Mouse (Mus musculus) limb, embryonic 13.5 days (tissue): Measurements from ENCODE around the gene Tmem108. TPM values are rescaled to one million over a fixed set of nuclear protein-coding genes. Genes with fewer than 3 reads are reported as not detected.

ENCODE experiments used
- ATAC-seq: fragments of 200-750 bp; cut with Nextera tagmentation; 2 replicates; pipeline ENCODE4 v1.8.0; 2017; ENCODE audit warnings: low read depth, moderate number of reproducible peaks, moderate TSS enrichment; ENCODE audit not compliant: low FRiP score
- H3K27ac ChIP-seq: fragments of 300-500 bp; sonication (generic); 2 replicates; pipeline ENCODE4 v1.5.1; 2015; ENCODE audit warnings: inconsistent platforms, mild to moderate bottlenecking, moderate library complexity
- H3K27me3 ChIP-seq: fragments of 300-500 bp; sonication (generic); 2 replicates; pipeline ENCODE4 v1.6.1; 2015; ENCODE audit warnings: mild to moderate bottlenecking, inconsistent platforms
- H3K36me3 ChIP-seq: fragments of 300-500 bp; sonication (generic); 2 replicates; pipeline ENCODE4 v1.6.1; 2015; ENCODE audit warnings: inconsistent platforms, mild to moderate bottlenecking, moderate library complexity
- H3K4me1 ChIP-seq: fragments of 300-500 bp; sonication (generic); 2 replicates; pipeline ENCODE4 v1.6.1; 2015; ENCODE audit warnings: inconsistent platforms
- H3K4me2 ChIP-seq: fragments of 300-500 bp; sonication (generic); replicated peaks from 2 replicates; pipeline ENCODE4 v1.6.1; 2015; ENCODE audit warnings: inconsistent platforms, mild to moderate bottlenecking, moderate library complexity
- H3K4me3 ChIP-seq: fragments of 300-500 bp; sonication (generic); 2 replicates; pipeline ENCODE4 v1.5.1; 2015; ENCODE audit warnings: moderate library complexity, mild to moderate bottlenecking, inconsistent platforms
- H3K9ac ChIP-seq: fragments of 300-500 bp; sonication (generic); 2 replicates; pipeline ENCODE4 v1.6.1; 2015; ENCODE audit warnings: mild to moderate bottlenecking, inconsistent platforms
- H3K9me3 ChIP-seq: fragments of 300-500 bp; sonication (generic); 2 replicates; pipeline ENCODE4 v1.6.1; 2016; ENCODE audit warnings: inconsistent platforms
- WGBS: fragments of 180-500 bp; shearing (Covaris S2); methylation state at CpG from one replicate; pipeline ENCODE4 v1.1.7; 2015; 5-methylcytosine and 5-hydroxymethylcytosine counted together
- polyA plus RNA-seq: library from polyadenylated mRNA; unstranded; fragments of >200 nt; fragmentation: Nextera tagmentation; extraction: Ambion mirVana; gene quantifications from 2 replicates; pipeline ENCODE4 v1.2.1, GENCODE M21; 2015

Gene Tmem108
- polyA plus RNA-seq, 1 experiment from 2014 or later, result 14.6 TPM

- no peaks in the 10 kb centered on the region for H3K36me3 ChIP-seq
- no peak overlapping the region for H3K9ac ChIP-seq
- 13% methylated on average over 6 of the region's 6 CpGs for WGBS
- H3K27me3 ChIP-seq, result no peaks in the 10 kb centered on the region
- H3K4me1 ChIP-seq, result peaks cover 27% of the 10 kb centered on the region
- ATAC-seq, result no peak
- H3K4me2 ChIP-seq, result no peak overlapping the region
- H3K9me3 ChIP-seq, result peaks cover 5% of the 10 kb centered on the region
- 0 out of 2 replicates have a peak overlapping the region, but pooled peaks have one; percentile 10 for H3K27ac ChIP-seq
- H3K4me3 ChIP-seq, result no peak overlapping the region
These were observed 238.6 kb downstream of the Tmem108 start for GRCm38 (mm10) chr9:103523008-103523407.

- Histone ChIP-seq H3K9ac (no peak overlapping the region), H3K27ac (no peak overlapping the region), H3K4me1 (0 out of 2 replicates have a peak, but pooled peaks cover 3% of the 10 kb centered on the region), H3K27me3 (no peaks in the 10 kb centered on the region), H3K4me2 (no peak overlapping the region), H3K9me3 (peaks cover 1% of the 10 kb centered on the region), H3K4me3 (no peak overlapping the region), H3K36me3 (no peaks in the 10 kb centered on the region)
- ATAC-seq, result no peak
- 78% methylated on average over 2 of the region's 2 CpGs for WGBS
These were observed 247.8 kb downstream of the Tmem108 start for GRCm38 (mm10) chr9:103513884-103514283.

- H3K36me3 ChIP-seq, result no peaks in the 10 kb centered on the region
- no peak overlapping the region for H3K9ac ChIP-seq
- H3K9me3 ChIP-seq, result no peaks in the 10 kb centered on the region
- no peak overlapping the region for H3K27ac ChIP-seq
- no peak for ATAC-seq
- H3K4me2 ChIP-seq, result no peak overlapping the region
- H3K4me3 ChIP-seq, result no peak overlapping the region
- H3K4me1 ChIP-seq, result 0 out of 2 replicates have a peak, but pooled peaks cover 3% of the 10 kb centered on the region
- no peaks in the 10 kb centered on the region for H3K27me3 ChIP-seq
- WGBS, result 79% methylated on average over 6 of the region's 6 CpGs
These were observed 249.4 kb downstream of the Tmem108 start for GRCm38 (mm10) chr9:103512257-103512656.

- WGBS, result 49% methylated on average over 7 of the region's 7 CpGs
- no peaks in the 10 kb centered on the region for H3K27me3 ChIP-seq
- H3K27ac ChIP-seq, result no peak overlapping the region
- H3K36me3 ChIP-seq, result no peaks in the 10 kb centered on the region
- H3K9ac ChIP-seq, result no peak overlapping the region
- H3K4me2 ChIP-seq, result no peak overlapping the region
- no peak for ATAC-seq
- no peaks in the 10 kb centered on the region for H3K9me3 ChIP-seq
- peaks cover 20% of the 10 kb centered on the region for H3K4me1 ChIP-seq
- no peak overlapping the region for H3K4me3 ChIP-seq
These were observed 254.6 kb downstream of the Tmem108 start for GRCm38 (mm10) chr9:103506968-103507584.

GRCm38 (mm10) chr9:103505067-103505466, 256.6 kb downstream of the Tmem108 start:
- no peak overlapping the region for H3K27ac ChIP-seq
- no peak for ATAC-seq
- WGBS, result 86% methylated on average over 5 of the region's 5 CpGs

GRCm38 (mm10) chr9:103504646-103505045, 257.0 kb downstream of the Tmem108 start:
- no peak overlapping the region for H3K27ac ChIP-seq
- H3K9ac ChIP-seq, result no peak overlapping the region
- WGBS, result 86% methylated on average over 1 of the region's 1 CpGs
- no peaks in the 10 kb centered on the region for H3K27me3 ChIP-seq
- no peak for ATAC-seq
- H3K4me3 ChIP-seq, result no peak overlapping the region
- H3K36me3 ChIP-seq, result no peaks in the 10 kb centered on the region
- no peaks in the 10 kb centered on the region for H3K9me3 ChIP-seq
- peaks cover 26% of the 10 kb centered on the region for H3K4me1 ChIP-seq
- H3K4me2 ChIP-seq, result no peak overlapping the region

More at GRCm38 (mm10) chr9:103505067-103505466, 256.6 kb downstream of the Tmem108 start:
- Histone ChIP-seq H3K4me3 (no peak overlapping the region), H3K4me2 (no peak overlapping the region), H3K4me1 (peaks cover 26% of the 10 kb centered on the region), H3K9ac (no peak overlapping the region), H3K36me3 (no peaks in the 10 kb centered on the region), H3K9me3 (no peaks in the 10 kb centered on the region), H3K27me3 (no peaks in the 10 kb centered on the region)

- WGBS, result 91% methylated on average over 3 of the region's 3 CpGs
- H3K27me3 ChIP-seq, result no peaks in the 10 kb centered on the region
- no peak overlapping the region for H3K4me2 ChIP-seq
- H3K4me1 ChIP-seq, result peaks cover 26% of the 10 kb centered on the region
- H3K4me3 ChIP-seq, result no peak overlapping the region
- no peaks in the 10 kb centered on the region for H3K9me3 ChIP-seq
- no peak for ATAC-seq
- H3K27ac ChIP-seq, result no peak overlapping the region
- H3K36me3 ChIP-seq, result no peaks in the 10 kb centered on the region
- no peak overlapping the region for H3K9ac ChIP-seq
These were observed 257.9 kb downstream of the Tmem108 start for GRCm38 (mm10) chr9:103503586-103504298.

DNA sequence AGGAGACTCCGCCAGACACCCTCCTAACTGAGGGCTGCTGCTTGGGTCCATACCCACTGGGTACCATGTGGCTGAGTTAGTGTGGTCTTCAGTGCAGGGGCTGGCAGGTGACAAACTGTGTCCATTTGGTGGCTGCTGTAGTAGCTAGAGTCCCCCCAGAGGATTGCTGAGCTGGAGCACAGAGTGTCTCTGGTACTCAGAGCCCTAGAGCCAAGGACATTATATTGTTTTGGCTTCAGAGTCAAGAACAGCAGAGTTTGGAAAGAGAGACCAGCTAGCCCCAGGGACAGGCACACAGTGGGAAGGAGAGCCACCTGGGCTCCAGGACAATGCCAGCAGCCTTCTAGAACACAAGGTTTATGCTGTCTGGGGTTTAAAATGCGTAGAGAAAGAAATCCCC, 259.0 kb downstream of the Tmem108 start:
- Histone ChIP-seq H3K27me3 (no peaks in the 10 kb centered on the region), H3K27ac (no peak overlapping the region), H3K9ac (no peak overlapping the region), H3K36me3 (no peaks in the 10 kb centered on the region), H3K4me3 (no peak overlapping the region), H3K4me2 (no peak overlapping the region), H3K4me1 (peaks cover 26% of the 10 kb centered on the region), H3K9me3 (no peaks in the 10 kb centered on the region)
- WGBS, result 71% methylated on average over 2 of the region's 2 CpGs
- no peak for ATAC-seq

- ATAC-seq, result peak; percentile 12; the same call in 1 of the 2 replicates
- 18% methylated on average over 14 of the region's 14 CpGs for WGBS
- Histone ChIP-seq H3K4me2 (peak overlapping the region; percentile 39), H3K4me1 (peaks cover 23% of the 10 kb centered on the region), H3K27ac (no peak overlapping the region), H3K4me3 (no peak overlapping the region), H3K27me3 (no peaks in the 10 kb centered on the region), H3K9ac (peak overlapping the region; percentile 19; the same call in 1 of the 2 replicates), H3K36me3 (no peaks in the 10 kb centered on the region), H3K9me3 (no peaks in the 10 kb centered on the region)
These were observed 259.7 kb downstream of the Tmem108 start for GRCm38 (mm10) chr9:103501861-103502364.

- H3K27me3 ChIP-seq, result no peaks in the 10 kb centered on the region
- ATAC-seq, result no peak
- 83% methylated on average over 18 of the region's 18 CpGs for WGBS
- H3K27ac ChIP-seq, result no peak overlapping the region
- no peaks in the 10 kb centered on the region for H3K9me3 ChIP-seq
- H3K36me3 ChIP-seq, result no peaks in the 10 kb centered on the region
- H3K4me2 ChIP-seq, result no peak overlapping the region
- no peak overlapping the region for H3K4me3 ChIP-seq
- peaks cover 25% of the 10 kb centered on the region for H3K4me1 ChIP-seq
- H3K9ac ChIP-seq, result no peak overlapping the region
These were observed 262.3 kb downstream of the Tmem108 start for GRCm38 (mm10) chr9:103499366-103499765.

- WGBS, result 69% methylated on average over 8 of the region's 8 CpGs
These were observed 262.9 kb downstream of the Tmem108 start for GRCm38 (mm10) chr9:103498699-103499098.

DNA sequence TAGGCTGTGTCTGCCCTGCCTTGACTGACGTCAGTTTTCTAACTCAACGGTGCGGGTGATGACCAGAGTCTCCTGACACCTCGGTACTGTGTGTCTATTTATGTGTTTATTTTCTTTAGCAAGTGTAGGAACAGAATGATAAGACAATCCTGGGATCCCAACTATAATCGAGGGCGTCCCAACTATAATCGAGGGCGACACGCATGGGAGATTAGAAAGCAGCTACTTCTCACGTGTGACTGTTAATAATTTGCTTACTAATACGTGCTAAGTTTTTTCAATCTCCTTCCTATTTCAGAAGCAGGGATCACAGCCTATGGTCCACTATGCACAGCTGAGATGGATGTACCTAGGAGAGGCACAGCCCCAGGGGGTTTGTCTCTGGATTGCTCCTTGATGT, 266.2 kb downstream of the Tmem108 start:
- WGBS, result 68% methylated on average over 11 of the region's 11 CpGs
- H3K9me3 ChIP-seq, result no peaks in the 10 kb centered on the region
- no peak overlapping the region for H3K4me3 ChIP-seq
- no peaks in the 10 kb centered on the region for H3K36me3 ChIP-seq
- ATAC-seq, result no peak
- H3K4me1 ChIP-seq, result peaks cover 13% of the 10 kb centered on the region
- H3K4me2 ChIP-seq, result no peak overlapping the region
- no peak overlapping the region for H3K27ac ChIP-seq
- peaks cover 7% of the 10 kb centered on the region for H3K27me3 ChIP-seq
- no peak overlapping the region for H3K9ac ChIP-seq

More at GRCm38 (mm10) chr9:103498699-103499098, 262.9 kb downstream of the Tmem108 start:
- Histone ChIP-seq H3K9ac (no peak overlapping the region), H3K4me3 (no peak overlapping the region), H3K27me3 (no peaks in the 10 kb centered on the region), H3K4me1 (peaks cover 29% of the 10 kb centered on the region), H3K27ac (no peak overlapping the region), H3K36me3 (no peaks in the 10 kb centered on the region), H3K4me2 (no peak overlapping the region), H3K9me3 (no peaks in the 10 kb centered on the region)
- no peak for ATAC-seq
